Mouse (Mus musculus) limb, embryonic 13.5 days (tissue): Measurements from ENCODE around the gene Lrmda. TPM values are rescaled to one million over a fixed set of nuclear protein-coding genes. Genes with fewer than 3 reads are reported as not detected.

Experiments used
- ATAC-seq: fragments of 200-750 bp; cut with Nextera tagmentation; 2 replicates; pipeline ENCODE4 v1.8.0; 2017; ENCODE audit warnings: low read depth, moderate number of reproducible peaks, moderate TSS enrichment; ENCODE audit not compliant: low FRiP score
- H3K27ac ChIP-seq: fragments of 300-500 bp; sonication (generic); 2 replicates; pipeline ENCODE4 v1.5.1; 2015; ENCODE audit warnings: inconsistent platforms, mild to moderate bottlenecking, moderate library complexity
- H3K27me3 ChIP-seq: fragments of 300-500 bp; sonication (generic); 2 replicates; pipeline ENCODE4 v1.6.1; 2015; ENCODE audit warnings: mild to moderate bottlenecking, inconsistent platforms
- H3K36me3 ChIP-seq: fragments of 300-500 bp; sonication (generic); 2 replicates; pipeline ENCODE4 v1.6.1; 2015; ENCODE audit warnings: inconsistent platforms, mild to moderate bottlenecking, moderate library complexity
- H3K4me1 ChIP-seq: fragments of 300-500 bp; sonication (generic); 2 replicates; pipeline ENCODE4 v1.6.1; 2015; ENCODE audit warnings: inconsistent platforms
- H3K4me2 ChIP-seq: fragments of 300-500 bp; sonication (generic); replicated peaks from 2 replicates; pipeline ENCODE4 v1.6.1; 2015; ENCODE audit warnings: inconsistent platforms, mild to moderate bottlenecking, moderate library complexity
- H3K4me3 ChIP-seq: fragments of 300-500 bp; sonication (generic); 2 replicates; pipeline ENCODE4 v1.5.1; 2015; ENCODE audit warnings: moderate library complexity, mild to moderate bottlenecking, inconsistent platforms
- H3K9ac ChIP-seq: fragments of 300-500 bp; sonication (generic); 2 replicates; pipeline ENCODE4 v1.6.1; 2015; ENCODE audit warnings: mild to moderate bottlenecking, inconsistent platforms
- H3K9me3 ChIP-seq: fragments of 300-500 bp; sonication (generic); 2 replicates; pipeline ENCODE4 v1.6.1; 2016; ENCODE audit warnings: inconsistent platforms
- WGBS: fragments of 180-500 bp; shearing (Covaris S2); methylation state at CpG from one replicate; pipeline ENCODE4 v1.1.7; 2015; 5-methylcytosine and 5-hydroxymethylcytosine counted together
- polyA plus RNA-seq: library from polyadenylated mRNA; unstranded; fragments of >200 nt; fragmentation: Nextera tagmentation; extraction: Ambion mirVana; gene quantifications from 2 replicates; pipeline ENCODE4 v1.2.1, GENCODE M21; 2015

Lrmda gene
- polyA plus RNA-seq, 1 experiment from 2014 or later: 0.38 TPM

DNA sequence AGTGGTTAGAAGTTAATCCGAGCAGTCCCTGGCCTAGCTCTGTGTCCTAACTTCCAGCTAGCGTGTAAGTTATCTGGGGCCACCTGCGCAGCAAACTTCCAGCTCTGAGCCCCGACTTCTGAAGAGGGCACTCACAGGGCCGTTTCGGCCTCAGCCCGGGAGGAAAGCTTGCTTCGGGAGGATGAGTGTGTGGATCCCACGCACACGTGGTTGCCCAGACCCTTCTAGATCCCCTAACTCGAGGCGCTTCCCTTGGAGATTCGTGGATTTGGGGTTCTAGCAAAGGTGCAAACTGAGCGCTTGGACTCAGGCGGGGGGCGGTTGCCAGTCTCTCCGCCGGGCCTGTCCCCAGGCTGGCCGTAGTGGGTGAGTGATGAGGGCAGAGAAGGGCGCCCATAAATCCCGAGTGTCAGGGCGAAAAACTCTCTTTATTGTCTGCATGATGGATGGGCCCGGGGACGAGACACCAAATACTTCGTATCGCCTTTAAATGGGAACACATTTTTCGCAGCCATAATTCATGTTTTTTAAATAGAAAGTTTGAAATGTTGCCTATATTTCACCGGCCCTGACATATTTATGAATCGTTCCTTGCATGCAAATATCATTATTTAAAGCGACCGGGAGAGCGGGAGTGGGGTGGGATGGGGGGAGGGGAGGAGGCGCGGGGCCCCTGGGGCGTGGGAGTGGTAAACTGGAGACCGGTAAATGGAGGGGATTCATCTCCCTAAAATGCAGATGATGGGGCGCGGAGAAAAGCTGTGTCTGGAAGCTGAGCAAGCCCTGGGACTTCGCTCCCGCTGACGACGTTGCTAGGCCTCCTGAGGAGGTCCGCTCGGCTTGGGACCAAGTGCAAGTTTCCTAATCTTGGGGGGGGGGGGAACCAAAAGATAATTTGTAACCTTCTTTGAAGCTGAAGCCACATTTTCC, 25.2 kb upstream of the Lrmda start:
- H3K27ac ChIP-seq: no peak overlapping the region; the same call in 1 of the 2 replicates
- peak overlapping the region; percentile 60 for H3K4me3 ChIP-seq
- ATAC-seq: no peak
- peaks cover 52% of the 10 kb centered on the region for H3K4me1 ChIP-seq
- H3K27me3 ChIP-seq: peaks cover 61% of the 10 kb centered on the region
- no peaks in the 10 kb centered on the region for H3K9me3 ChIP-seq
- H3K4me2 ChIP-seq: peak overlapping the region; percentile 93
- H3K9ac ChIP-seq: peak overlapping the region; percentile 67
- no peaks in the 10 kb centered on the region for H3K36me3 ChIP-seq
- 2% methylated on average over 44 of the region's 44 CpGs for WGBS

DNA sequence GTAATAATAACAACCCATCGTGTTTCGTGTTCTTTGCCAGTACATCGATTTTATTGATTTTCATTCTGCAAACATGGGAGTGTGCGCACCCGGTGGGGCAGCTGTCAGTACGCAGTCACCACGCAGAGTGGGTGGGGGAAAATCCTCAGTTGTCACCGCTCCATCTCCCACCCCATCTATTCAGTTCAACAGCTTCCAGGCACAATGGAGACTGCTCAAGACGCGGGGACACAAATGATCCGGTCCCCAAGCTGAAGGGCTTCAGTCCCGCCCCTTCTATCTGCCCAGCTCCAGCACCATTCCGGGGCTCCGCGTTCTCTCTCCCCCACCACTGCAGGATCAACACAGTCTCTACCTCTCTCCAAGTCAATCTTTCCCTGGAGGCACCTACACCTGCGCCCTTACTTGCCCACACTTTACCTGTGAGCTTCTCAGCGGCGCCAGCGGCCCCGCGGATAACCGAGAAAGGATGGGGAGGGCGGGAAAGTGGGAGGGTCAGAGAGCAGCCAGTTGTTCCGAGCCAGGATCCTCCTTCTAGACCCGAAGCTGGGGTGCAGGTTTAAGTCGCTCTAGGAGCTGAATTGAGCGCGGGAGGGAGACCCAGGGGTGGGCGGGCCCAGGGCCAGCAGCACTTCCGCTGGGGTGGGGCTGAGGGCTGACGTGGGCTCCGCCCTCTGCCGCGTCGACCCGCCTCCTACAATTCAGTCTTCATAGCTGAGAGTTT, 24.3 kb upstream of the Lrmda start:
- Histone ChIP-seq H3K9me3 (no peaks in the 10 kb centered on the region), H3K4me2 (peak overlapping the region; percentile 93), H3K4me1 (peaks cover 45% of the 10 kb centered on the region), H3K9ac (peak overlapping the region; percentile 67), H3K27me3 (peaks cover 56% of the 10 kb centered on the region), H3K27ac (peak overlapping the region; percentile 70), H3K4me3 (peak overlapping the region; percentile 60), H3K36me3 (no peaks in the 10 kb centered on the region)
- under 1% methylated on average over 36 of the region's 36 CpGs for WGBS
- ATAC-seq: peak; percentile 89

DNA sequence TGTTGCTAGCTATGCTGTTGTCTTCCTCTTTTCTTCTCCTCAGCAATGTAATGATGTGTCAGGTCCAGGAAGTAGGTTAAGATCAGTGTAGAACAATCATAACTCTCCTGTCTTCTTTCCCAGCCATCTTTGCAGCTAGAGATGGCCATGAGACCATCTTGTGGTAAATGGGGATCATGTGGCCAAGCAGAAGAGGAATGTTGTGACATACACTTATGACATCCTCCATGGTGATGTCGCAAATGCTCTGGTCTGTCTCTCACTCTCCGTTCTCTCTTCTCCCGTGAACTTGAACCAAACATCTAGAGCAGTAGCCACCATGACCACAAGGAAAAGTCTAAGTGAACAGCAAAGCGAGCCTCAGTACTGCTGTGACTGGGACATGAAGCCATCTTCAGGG, 19.9 kb upstream of the Lrmda start:
- Histone ChIP-seq H3K9ac (no peak overlapping the region), H3K27ac (no peak overlapping the region), H3K4me1 (peaks cover 9% of the 10 kb centered on the region), H3K36me3 (no peaks in the 10 kb centered on the region), H3K4me2 (no peak overlapping the region), H3K9me3 (no peaks in the 10 kb centered on the region), H3K4me3 (no peak overlapping the region), H3K27me3 (peaks cover 15% of the 10 kb centered on the region)
- WGBS: 94% methylated on average over 4 of the region's 4 CpGs
- no peak for ATAC-seq

- no peak overlapping the region for H3K4me2 ChIP-seq
- 80% methylated on average over 1 of the region's 1 CpGs for WGBS
- H3K4me3 ChIP-seq: no peak overlapping the region
- H3K36me3 ChIP-seq: no peaks in the 10 kb centered on the region
- no peaks in the 10 kb centered on the region for H3K4me1 ChIP-seq
- H3K27me3 ChIP-seq: peaks cover 6% of the 10 kb centered on the region; the same call in 1 of the 2 replicates
- H3K27ac ChIP-seq: no peak overlapping the region
- no peak for ATAC-seq
- H3K9ac ChIP-seq: no peak overlapping the region
- H3K9me3 ChIP-seq: no peaks in the 10 kb centered on the region
Measured at GRCm38 (mm10) chr14:22003231-22003630, 16.3 kb upstream of the Lrmda start.

DNA sequence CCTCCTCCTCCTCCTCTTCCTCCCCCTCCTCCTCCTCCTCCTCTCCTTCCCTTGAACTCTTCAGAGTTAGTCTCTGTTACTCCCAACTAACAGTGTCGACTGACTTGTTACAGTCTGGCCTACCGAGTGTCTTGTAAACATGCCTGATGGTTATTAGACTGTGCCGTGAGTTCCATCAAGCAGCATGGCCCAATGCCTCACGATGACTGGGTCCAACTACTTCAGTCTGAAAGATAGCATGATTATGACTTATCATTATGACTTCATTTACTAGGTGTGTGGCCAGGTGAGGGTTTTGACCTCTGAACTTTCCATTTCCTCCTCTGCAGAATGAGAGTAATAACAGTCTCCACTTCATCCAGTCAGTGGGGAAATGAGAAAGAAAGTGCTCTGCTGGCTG, 15.9 kb upstream of the Lrmda start:
- Histone ChIP-seq H3K27ac (no peak overlapping the region), H3K9ac (no peak overlapping the region), H3K9me3 (no peaks in the 10 kb centered on the region), H3K36me3 (no peaks in the 10 kb centered on the region), H3K4me2 (no peak overlapping the region), H3K27me3 (peaks cover 6% of the 10 kb centered on the region; the same call in 1 of the 2 replicates), H3K4me3 (no peak overlapping the region), H3K4me1 (no peaks in the 10 kb centered on the region)
- WGBS: 58% methylated on average over 4 of the region's 4 CpGs
- ATAC-seq: no peak

- H3K36me3 ChIP-seq: no peaks in the 10 kb centered on the region
- no peaks in the 10 kb centered on the region for H3K9me3 ChIP-seq
- peaks cover 6% of the 10 kb centered on the region; the same call in 1 of the 2 replicates for H3K27me3 ChIP-seq
- H3K27ac ChIP-seq: no peak overlapping the region
- H3K4me3 ChIP-seq: no peak overlapping the region
- no peaks in the 10 kb centered on the region for H3K4me1 ChIP-seq
- WGBS: 33% methylated on average over 4 of the region's 4 CpGs
- no peak for ATAC-seq
- no peak overlapping the region for H3K9ac ChIP-seq
- no peak overlapping the region for H3K4me2 ChIP-seq
Measured at GRCm38 (mm10) chr14:22004943-22005342, 14.6 kb upstream of the Lrmda start.

- no peak overlapping the region for H3K27ac ChIP-seq
- no peak for ATAC-seq
- H3K27me3 ChIP-seq: peaks cover 6% of the 10 kb centered on the region; the same call in 1 of the 2 replicates
- H3K4me3 ChIP-seq: no peak overlapping the region
- no peaks in the 10 kb centered on the region for H3K4me1 ChIP-seq
- no peak overlapping the region for H3K4me2 ChIP-seq
- H3K9me3 ChIP-seq: no peaks in the 10 kb centered on the region
- H3K36me3 ChIP-seq: no peaks in the 10 kb centered on the region
- no peak overlapping the region for H3K9ac ChIP-seq
- WGBS: 81% methylated on average over 6 of the region's 6 CpGs
Measured at GRCm38 (mm10) chr14:22007006-22007405, 12.5 kb upstream of the Lrmda start.

GRCm38 (mm10) chr14:22014315-22014714, 5.2 kb upstream of the Lrmda start:
- WGBS: 84% methylated on average over 5 of the region's 5 CpGs
- H3K9me3 ChIP-seq: no peaks in the 10 kb centered on the region
- H3K27me3 ChIP-seq: peaks cover 41% of the 10 kb centered on the region

GRCm38 (mm10) chr14:22014781-22015180, 4.7 kb upstream of the Lrmda start:
- 45% methylated on average over 4 of the region's 4 CpGs for WGBS
- no peaks in the 10 kb centered on the region for H3K36me3 ChIP-seq
- H3K4me3 ChIP-seq: no peak overlapping the region
- H3K27me3 ChIP-seq: peaks cover 46% of the 10 kb centered on the region
- no peak for ATAC-seq
- no peak overlapping the region for H3K27ac ChIP-seq
- H3K9me3 ChIP-seq: no peaks in the 10 kb centered on the region
- H3K9ac ChIP-seq: no peak overlapping the region
- peaks cover 9% of the 10 kb centered on the region for H3K4me1 ChIP-seq
- no peak overlapping the region for H3K4me2 ChIP-seq

More at GRCm38 (mm10) chr14:22014315-22014714, 5.2 kb upstream of the Lrmda start:
- no peaks in the 10 kb centered on the region for H3K36me3 ChIP-seq
- no peak overlapping the region for H3K9ac ChIP-seq
- H3K27ac ChIP-seq: no peak overlapping the region
- no peak for ATAC-seq
- no peak overlapping the region for H3K4me2 ChIP-seq
- H3K4me3 ChIP-seq: no peak overlapping the region
- H3K4me1 ChIP-seq: peaks cover 4% of the 10 kb centered on the region

GRCm38 (mm10) chr14:22017011-22017410, 2.5 kb upstream of the Lrmda start:
- Histone ChIP-seq H3K9me3 (no peaks in the 10 kb centered on the region), H3K27me3 (peaks cover 55% of the 10 kb centered on the region), H3K36me3 (no peaks in the 10 kb centered on the region), H3K4me2 (no peak overlapping the region), H3K27ac (no peak overlapping the region), H3K4me3 (no peak overlapping the region), H3K4me1 (peaks cover 19% of the 10 kb centered on the region), H3K9ac (no peak overlapping the region)
- 60% methylated on average over 5 of the region's 5 CpGs for WGBS
- no peak for ATAC-seq

DNA sequence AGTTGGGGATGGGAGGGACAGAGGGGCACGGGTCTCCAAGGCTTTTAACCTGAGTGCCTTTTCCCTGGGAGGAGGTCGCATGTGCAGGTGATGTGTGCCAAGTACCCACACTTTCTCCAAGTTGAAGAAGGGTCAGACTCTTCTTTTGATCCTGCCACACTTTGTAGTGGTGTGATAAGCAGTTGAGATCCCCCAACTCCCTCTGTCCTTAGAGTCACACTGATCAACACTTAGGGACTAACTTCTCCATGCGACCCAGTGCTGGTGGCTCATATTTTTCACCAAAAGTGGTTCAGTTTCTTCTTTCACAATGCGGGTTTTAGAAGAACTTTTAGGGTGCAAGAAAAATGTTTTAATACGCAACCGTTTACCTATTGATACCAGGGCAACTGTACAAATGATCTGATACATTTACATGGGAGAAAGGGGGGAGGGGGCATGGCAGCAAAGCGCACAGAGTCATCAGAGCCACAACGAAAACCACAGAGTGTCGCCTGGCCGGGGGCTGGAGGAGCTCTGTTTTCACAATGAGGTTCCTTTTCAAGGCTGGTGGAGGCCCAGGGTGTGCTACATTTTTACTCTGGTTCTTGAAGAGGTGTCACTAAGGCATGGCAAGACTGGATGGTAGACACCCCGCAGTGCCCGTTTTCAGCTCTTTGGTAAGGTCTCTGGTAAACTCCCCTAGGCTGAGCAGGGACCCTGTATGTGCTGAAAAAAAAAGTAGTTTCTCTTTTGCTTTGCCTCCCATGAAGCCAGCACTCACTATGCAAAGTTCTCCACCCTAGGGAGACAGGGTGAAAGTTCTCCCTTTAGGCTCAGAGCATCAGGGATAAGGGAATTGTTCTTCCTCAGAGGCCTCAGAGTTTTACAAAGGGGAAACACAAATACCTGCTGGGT, 685 bp downstream of the Lrmda start:
- peak overlapping the region; percentile 42 for H3K4me3 ChIP-seq
- H3K27me3 ChIP-seq: peaks cover 48% of the 10 kb centered on the region
- no peak overlapping the region for H3K27ac ChIP-seq
- H3K4me1 ChIP-seq: peaks cover 19% of the 10 kb centered on the region
- no peak for ATAC-seq
- WGBS: 39% methylated on average over 12 of the region's 12 CpGs
- H3K36me3 ChIP-seq: no peaks in the 10 kb centered on the region
- peak overlapping the region; percentile 62 for H3K9ac ChIP-seq
- peak overlapping the region; percentile 84 for H3K4me2 ChIP-seq
- H3K9me3 ChIP-seq: no peaks in the 10 kb centered on the region
